Mouse (Mus musculus) G1E (cell line): ENCODE results near the gene Phf2. TPM values are rescaled to one million over a fixed set of nuclear protein-coding genes. Genes with fewer than 3 reads are reported as not detected.

Experiments
- ATAC-seq: 2 replicates; pipeline ENCODE4 v1.8.0; 2016; ENCODE audit warnings: mild to moderate bottlenecking; ENCODE audit not compliant: insufficient number of reproducible peaks, poor library complexity, low FRiP score, severe bottlenecking; ENCODE audit errors: extremely low read depth
- DNase-seq: peaks from one replicate; pipeline ENCODE4 v3.0.0; 2012; ENCODE audit warnings: low spot score
- H3K27me3 ChIP-seq: 2 replicates; pipeline ENCODE4 v1.6.1; 2012; ENCODE audit warnings: mild to moderate bottlenecking, low read length, inconsistent platforms; ENCODE audit not compliant: insufficient read depth
- H3K36me3 ChIP-seq: replicated peaks from 2 replicates; pipeline ENCODE3; 2012; ENCODE audit warnings: mild to moderate bottlenecking, inconsistent platforms
- H3K4me1 ChIP-seq: 2 replicates; pipeline ENCODE4 v1.6.1; 2012; ENCODE audit warnings: low read depth, low read length, inconsistent platforms, mixed read lengths; ENCODE audit not compliant: insufficient read depth
- H3K4me3 ChIP-seq: 2 replicates; pipeline ENCODE4 v1.5.1; 2012; ENCODE audit warnings: low read depth, mild to moderate bottlenecking, inconsistent platforms, low read length, moderate library complexity, mixed read lengths
- H3K9me3 ChIP-seq: replicated peaks from 2 replicates; pipeline ENCODE4 v1.6.1; 2012; ENCODE audit warnings: inconsistent platforms
- CTCF ChIP-seq: IDR thresholded peaks from 2 replicates; pipeline ENCODE4 v1.5.1; 2012; ENCODE audit warnings: low read depth, low read length, inconsistent platforms, mixed read lengths
- GATA1 ChIP-seq: IDR thresholded peaks from 2 replicates; pipeline ENCODE4 v1.6.1; 2012; ENCODE audit warnings: borderline replicate concordance, low read length, inconsistent platforms, mixed read lengths
- GATA2 ChIP-seq: IDR thresholded peaks from 2 replicates; pipeline ENCODE4 v1.6.1; 2012; ENCODE audit warnings: low read depth, low read length, inconsistent platforms, borderline replicate concordance
- POLR2AphosphoS5 ChIP-seq: IDR thresholded peaks from 2 replicates; pipeline ENCODE4 v1.6.1; 2012; ENCODE audit warnings: low read depth, low read length, inconsistent platforms; ENCODE audit not compliant: insufficient replicate concordance
- TAL1 ChIP-seq: conservative IDR thresholded peaks from 2 replicates; pipeline ENCODE4 v1.6.1; 2012; ENCODE audit warnings: low read depth, low read length, inconsistent platforms, mixed read lengths
- polyA plus RNA-seq: library from polyadenylated mRNA; stranded (reverse); fragments of >175 nt; gene quantifications from 2 replicates; pipeline ENCODE4 v1.2.3, GENCODE M21; 2012
- total RNA-seq, 2 experiments: library from RNA; stranded (forward) in 1 of 2; stranded (reverse) in 1 of 2; fragments of 200-1000 nt in 1 of 2; fragments of >200 nt in 1 of 2; fragmentation: Nextera tagmentation in 1 of 2; gene quantifications; 2 replicates each; pipeline ENCODE4 v1.2.3; 2014 to 2017

Gene Phf2
- total and polyA plus RNA-seq, 3 experiments, result 9.6 to 53.7 (median 45.3) TPM

DNA sequence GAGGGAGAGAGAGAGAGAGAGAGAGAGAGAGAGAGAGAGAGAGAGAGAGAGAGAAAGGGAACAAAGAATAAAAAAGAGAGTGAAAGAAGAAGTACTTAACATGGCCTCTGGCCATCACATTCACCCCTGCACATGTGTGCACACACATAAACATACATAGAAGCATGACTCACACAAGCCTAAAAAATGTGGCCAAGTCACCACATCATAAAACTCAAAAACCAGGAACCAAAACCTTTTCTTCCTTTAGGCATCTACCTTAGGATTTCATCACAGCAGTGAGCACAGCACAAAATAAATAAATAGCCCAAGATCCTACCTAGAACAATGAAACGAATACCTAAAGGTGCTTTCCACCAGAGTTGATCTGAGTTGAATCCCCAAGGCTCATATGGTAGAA, 9.0 kb downstream of the Phf2 start:
- ATAC-seq, result no peak
- no peak for DNase-seq
- no peaks in the 10 kb centered on the region for H3K9me3 ChIP-seq
- H3K4me3 ChIP-seq, result no peak overlapping the region
- H3K4me1 ChIP-seq, result peaks cover 44% of the 10 kb centered on the region
- H3K27me3 ChIP-seq, result no peaks in the 10 kb centered on the region
- H3K36me3 ChIP-seq, result peaks cover 61% of the 10 kb centered on the region
- no peak for TF ChIP-seq CTCF
- TF ChIP-seq GATA2, result no peak
- TF ChIP-seq TAL1, result no peak

DNA sequence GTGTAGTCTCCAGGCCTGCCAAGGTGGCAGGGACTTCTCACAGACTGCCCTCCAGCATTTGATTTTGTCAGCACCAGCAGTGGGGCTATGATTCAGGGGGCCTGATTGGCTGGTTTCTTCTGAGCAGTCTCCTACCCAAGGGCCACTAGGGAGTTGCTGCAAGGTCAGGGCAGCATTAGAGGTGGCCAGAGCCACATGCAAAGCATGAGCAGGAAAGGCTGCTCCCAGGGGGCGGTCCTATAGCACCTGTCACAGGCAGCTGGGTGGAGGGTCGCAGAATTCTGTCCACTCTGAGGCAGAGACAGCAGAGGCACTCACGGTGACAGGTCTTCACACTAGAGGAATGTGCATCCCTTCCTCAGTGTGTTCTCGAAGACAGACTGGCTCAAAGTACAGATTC, 12.1 kb downstream of the Phf2 start:
- peaks cover 62% of the 10 kb centered on the region for H3K36me3 ChIP-seq
- TF ChIP-seq GATA2 (no peak), GATA1 (no peak), CTCF (no peak), TAL1 (no peak), POLR2AphosphoS5 (no peak)
- ATAC-seq, result no peak
- H3K4me1 ChIP-seq, result peaks cover 45% of the 10 kb centered on the region
- no peaks in the 10 kb centered on the region for H3K9me3 ChIP-seq
- H3K27me3 ChIP-seq, result no peaks in the 10 kb centered on the region
- no peak overlapping the region for H3K4me3 ChIP-seq
- no peak for DNase-seq

- Histone ChIP-seq H3K36me3 (peaks cover 61% of the 10 kb centered on the region), H3K9me3 (no peaks in the 10 kb centered on the region), H3K4me1 (peaks cover 43% of the 10 kb centered on the region), H3K27me3 (no peaks in the 10 kb centered on the region), H3K4me3 (no peak overlapping the region)
- ATAC-seq (no peak), DNase-seq (no peak)
- TF ChIP-seq CTCF, result no peak
- no peak for TF ChIP-seq POLR2AphosphoS5
- no peak for TF ChIP-seq TAL1
- no peak for TF ChIP-seq GATA2
- no peak for TF ChIP-seq GATA1
Measured at GRCm38 (mm10) chr13:48858054-48858453, 12.9 kb downstream of the Phf2 start.

DNA sequence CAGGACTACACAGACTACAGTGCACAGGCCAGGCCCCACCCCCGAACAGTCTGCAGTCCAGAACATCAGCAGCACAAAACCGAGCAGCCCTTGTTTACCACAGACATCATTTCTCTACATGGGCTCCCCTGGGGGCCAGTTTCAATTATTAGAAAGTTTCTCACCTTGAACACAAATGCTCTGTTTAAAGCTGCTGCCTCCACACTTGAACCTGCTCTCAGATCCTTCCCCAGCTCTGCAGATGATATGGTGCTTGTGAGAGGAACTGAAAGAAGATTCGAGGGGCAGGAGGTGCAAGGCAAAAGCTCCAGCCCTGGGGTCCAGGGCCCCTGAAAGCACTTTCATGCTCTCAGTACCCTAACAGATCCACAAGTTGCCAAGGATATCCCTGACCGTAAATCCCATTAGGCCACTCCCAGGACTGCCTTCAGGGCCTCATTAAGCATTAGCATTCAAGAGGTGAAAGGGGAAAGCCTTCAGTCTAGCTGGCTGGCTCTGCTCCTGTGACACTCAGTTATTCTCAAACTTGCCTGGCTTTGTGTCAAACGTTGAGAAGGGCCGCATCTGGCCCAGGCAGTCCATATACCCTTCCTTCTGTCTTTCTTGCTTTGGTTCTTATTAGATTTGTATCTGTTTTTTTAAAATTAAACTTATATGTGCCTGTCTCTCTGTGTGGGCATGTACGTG, 13.5 kb downstream of the Phf2 start:
- TF ChIP-seq GATA1, result no peak
- TF ChIP-seq CTCF, result no peak
- TF ChIP-seq TAL1, result no peak
- no peak for TF ChIP-seq POLR2AphosphoS5
- TF ChIP-seq GATA2, result no peak
- DNase-seq (no peak), ATAC-seq (no peak)
- H3K4me1 ChIP-seq, result peaks cover 42% of the 10 kb centered on the region
- peaks cover 61% of the 10 kb centered on the region for H3K36me3 ChIP-seq
- H3K9me3 ChIP-seq, result no peaks in the 10 kb centered on the region
- no peaks in the 10 kb centered on the region for H3K27me3 ChIP-seq
- no peak overlapping the region for H3K4me3 ChIP-seq

DNA sequence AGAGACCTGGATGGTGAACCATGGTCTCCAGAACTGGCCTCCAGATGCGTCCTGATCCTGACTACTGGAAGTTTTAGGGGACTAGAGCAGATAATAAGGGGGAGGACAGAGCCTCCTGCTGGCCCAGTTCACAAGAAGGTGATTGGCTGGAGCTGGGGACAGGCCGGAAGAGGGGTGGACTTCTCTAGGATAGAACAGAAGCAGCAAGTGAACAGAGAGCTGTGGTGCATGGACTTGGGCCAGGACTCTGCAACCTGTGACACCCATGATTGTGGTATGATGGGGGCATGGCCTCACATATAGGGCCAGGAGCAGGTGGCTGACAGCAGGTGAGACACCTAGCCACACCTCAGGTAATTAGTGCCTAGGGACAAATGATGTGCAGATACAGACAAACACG, 17.0 kb downstream of the Phf2 start:
- DNase-seq (no peak), ATAC-seq (0 out of 2 replicates have a peak, but pooled peaks have one; percentile 22)
- H3K36me3 ChIP-seq, result peaks cover 70% of the 10 kb centered on the region
- H3K4me3 ChIP-seq, result no peak overlapping the region
- H3K27me3 ChIP-seq, result no peaks in the 10 kb centered on the region
- peaks cover 35% of the 10 kb centered on the region for H3K4me1 ChIP-seq
- no peaks in the 10 kb centered on the region for H3K9me3 ChIP-seq
- TF ChIP-seq GATA1 (no peak), TAL1 (no peak), POLR2AphosphoS5 (no peak), CTCF (no peak)

DNA sequence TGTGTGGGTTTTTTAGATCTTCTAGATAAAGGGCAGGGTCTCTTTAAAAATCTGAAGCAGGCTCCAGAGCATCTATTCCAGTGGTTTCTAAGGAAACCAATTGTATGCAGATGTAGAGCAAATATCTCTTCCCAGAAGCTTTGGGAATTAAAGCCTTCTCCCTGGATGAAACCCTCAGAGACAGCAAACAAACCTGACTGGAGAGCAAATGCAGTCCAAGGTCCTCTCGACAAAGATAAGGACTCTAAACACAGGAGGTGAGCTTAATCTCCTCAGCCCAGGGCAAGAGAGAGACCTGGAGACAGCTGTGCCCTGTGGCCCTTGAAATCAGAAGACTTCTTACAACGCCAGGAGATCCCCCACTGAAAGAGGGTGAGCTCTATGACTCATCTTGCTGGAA, 17.4 kb downstream of the Phf2 start:
- no peaks in the 10 kb centered on the region for H3K27me3 ChIP-seq
- DNase-seq (no peak), ATAC-seq (peak; percentile 31; the same call in 1 of the 2 replicates)
- TF ChIP-seq GATA1 (no peak), TAL1 (no peak)
- no peak overlapping the region for H3K4me3 ChIP-seq
- peaks cover 32% of the 10 kb centered on the region for H3K4me1 ChIP-seq
- peaks cover 69% of the 10 kb centered on the region for H3K36me3 ChIP-seq
- H3K9me3 ChIP-seq, result no peaks in the 10 kb centered on the region

DNA sequence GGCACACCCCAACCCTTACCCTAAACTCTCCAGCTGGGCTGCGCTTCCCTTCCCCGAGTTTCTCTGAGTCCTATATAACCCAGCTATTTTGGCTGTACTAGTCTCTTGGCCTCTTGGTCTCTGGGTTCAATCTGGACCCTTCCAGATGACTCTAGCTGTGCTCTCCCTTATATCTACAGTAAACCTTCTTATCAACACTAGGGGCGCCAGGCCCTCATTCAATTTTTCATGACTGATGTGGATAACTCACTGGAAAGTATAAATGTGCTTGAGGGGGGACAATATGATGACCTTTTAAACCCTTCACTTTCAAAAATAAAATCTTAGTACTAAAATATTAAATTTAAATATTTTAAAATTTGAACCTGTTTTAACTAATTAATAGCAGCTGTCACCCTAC, 18.1 kb downstream of the Phf2 start:
- Histone ChIP-seq H3K9me3 (no peaks in the 10 kb centered on the region), H3K4me3 (no peak overlapping the region), H3K36me3 (peaks cover 67% of the 10 kb centered on the region), H3K4me1 (peaks cover 29% of the 10 kb centered on the region), H3K27me3 (no peaks in the 10 kb centered on the region)
- DNase-seq (no peak), ATAC-seq (no peak)
- TF ChIP-seq TAL1 (no peak), CTCF (no peak), POLR2AphosphoS5 (no peak), GATA1 (no peak), GATA2 (no peak)
